Mouse (Mus musculus): ENCODE measurements around the gene Rtbdn. TPM values are rescaled to one million over a fixed set of nuclear protein-coding genes. Genes with fewer than 3 reads are reported as not detected.
A peak's percentile ranks its signal among the peaks of the same experiment; 100 is the strongest.

The Rtbdn gene
- polyA plus RNA-seq, 1 experiment from 2014 or later = 1.8 TPM

DNA sequence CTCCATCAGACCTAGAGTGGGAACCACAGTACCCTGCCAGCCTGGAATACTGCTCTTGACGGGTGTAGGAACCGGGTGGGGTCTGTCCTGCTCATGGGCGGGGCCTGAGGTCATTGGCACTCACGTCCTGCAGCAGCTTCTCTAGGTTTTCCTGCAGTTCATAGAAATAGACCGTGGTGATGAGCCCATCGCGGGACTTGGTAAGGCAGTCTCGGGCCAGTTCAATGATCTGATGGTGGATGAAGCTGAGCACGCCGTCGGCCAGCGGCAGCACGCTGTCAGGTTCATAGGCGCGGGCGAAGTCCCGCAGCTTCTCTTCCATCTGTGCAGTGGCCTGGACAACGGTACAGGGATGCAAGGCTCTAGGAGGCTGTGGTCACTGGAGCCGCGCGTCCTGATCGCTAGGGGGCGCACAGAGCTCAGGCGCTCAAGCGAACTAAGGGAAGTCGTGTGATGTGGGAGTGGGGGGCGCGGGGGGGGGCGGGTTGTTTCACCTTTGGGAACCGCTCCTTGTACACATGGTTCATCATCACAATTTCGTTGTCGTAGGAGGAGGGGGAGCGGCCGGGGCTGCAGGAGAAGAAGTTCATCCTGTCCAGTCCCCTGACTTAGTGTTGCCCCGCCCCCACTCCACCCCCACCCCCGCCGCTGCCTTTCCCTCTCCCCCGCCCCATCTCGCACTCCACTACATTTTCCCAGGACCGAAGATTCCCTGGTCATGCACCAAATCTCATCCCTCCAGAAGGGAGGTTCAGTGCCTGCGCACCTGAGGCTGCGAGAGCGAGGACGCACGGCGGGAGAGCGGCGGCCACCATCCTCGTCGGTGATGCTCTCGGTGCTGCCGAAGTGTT, 18.1 kb upstream of the Rtbdn start:
- Histone ChIP-seq H3K36me3 (ENCODE audit: poor library complexity, severe bottlenecking) (peaks cover 52% of the 10 kb centered on the region), H3K4me1 (peaks cover 16% of the 10 kb centered on the region), H3K9me3 (replicated peaks) (no peaks in the 10 kb centered on the region), H3K4me3 (peak overlapping the region; percentile 39), H3K27me3 (peaks cover 21% of the 10 kb centered on the region), H3K9ac (peak overlapping the region; percentile 54), H3K27ac (no peak overlapping the region), H3K4me2 (peak overlapping the region; percentile 66)
- peak; percentile 79 for ATAC-seq
- 2% methylated on average over 44 of the region's 52 CpGs for WGBS

- Histone ChIP-seq H3K27me3 (peaks cover 27% of the 10 kb centered on the region), H3K36me3 (ENCODE audit: poor library complexity, severe bottlenecking) (peaks cover 36% of the 10 kb centered on the region), H3K27ac (no peak overlapping the region), H3K4me3 (no peak overlapping the region), H3K9ac (no peak overlapping the region), H3K4me1 (peaks cover 36% of the 10 kb centered on the region), H3K4me2 (no peak overlapping the region), H3K9me3 (replicated peaks) (no peaks in the 10 kb centered on the region)
- no peak for ATAC-seq
- WGBS = 91% methylated on average over 13 of the region's 13 CpGs
Observed at GRCm38 (mm10) chr8:84930582-84930981, 16.2 kb upstream of the Rtbdn start.

GRCm38 (mm10) chr8:84933767-84934559, 12.8 kb upstream of the Rtbdn start:
- H3K4me1 ChIP-seq = peaks cover 41% of the 10 kb centered on the region
- H3K9ac ChIP-seq = no peak overlapping the region
- H3K9me3 ChIP-seq (replicated peaks) = no peaks in the 10 kb centered on the region
- 86% methylated on average over 16 of the region's 16 CpGs for WGBS
- no peak for ATAC-seq
- H3K4me3 ChIP-seq = peak overlapping the region; percentile 74
- H3K27ac ChIP-seq = no peak overlapping the region
- H3K4me2 ChIP-seq = peak overlapping the region; percentile 80
- H3K27me3 ChIP-seq = peaks cover 30% of the 10 kb centered on the region
- H3K36me3 ChIP-seq (ENCODE audit: poor library complexity, severe bottlenecking) = peaks cover 13% of the 10 kb centered on the region

DNA sequence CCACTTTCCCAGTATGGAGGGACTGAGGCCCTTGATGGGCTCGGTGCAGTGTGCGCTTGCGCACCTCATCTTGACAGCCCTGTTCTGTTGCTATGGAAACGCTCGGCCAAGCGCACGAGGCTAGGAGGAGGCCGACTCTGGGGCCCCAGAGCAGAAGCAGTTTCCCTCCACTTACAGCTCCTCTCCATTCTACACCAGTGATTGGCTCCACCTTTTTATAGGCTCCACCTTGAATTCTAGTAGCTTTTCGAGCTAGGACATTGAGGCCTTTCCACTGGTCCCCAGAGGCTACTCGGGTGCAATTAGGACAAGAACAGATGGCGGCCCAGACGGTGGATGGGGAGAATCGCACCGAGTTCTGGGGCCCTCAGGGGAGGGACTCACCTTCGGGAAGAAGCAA, 11.9 kb upstream of the Rtbdn start:
- Histone ChIP-seq H3K9ac (peak overlapping the region; percentile 89; the same call in 1 of the 2 replicates), H3K4me3 (peak overlapping the region; percentile 74), H3K4me2 (peak overlapping the region; percentile 80), H3K4me1 (peaks cover 33% of the 10 kb centered on the region), H3K27ac (peak overlapping the region; percentile 87; the same call in 1 of the 2 replicates), H3K9me3 (replicated peaks) (no peaks in the 10 kb centered on the region), H3K36me3 (ENCODE audit: poor library complexity, severe bottlenecking) (peaks cover 13% of the 10 kb centered on the region), H3K27me3 (peaks cover 24% of the 10 kb centered on the region)
- 1% methylated on average over 15 of the region's 15 CpGs for WGBS
- peak; percentile 57 for ATAC-seq

DNA sequence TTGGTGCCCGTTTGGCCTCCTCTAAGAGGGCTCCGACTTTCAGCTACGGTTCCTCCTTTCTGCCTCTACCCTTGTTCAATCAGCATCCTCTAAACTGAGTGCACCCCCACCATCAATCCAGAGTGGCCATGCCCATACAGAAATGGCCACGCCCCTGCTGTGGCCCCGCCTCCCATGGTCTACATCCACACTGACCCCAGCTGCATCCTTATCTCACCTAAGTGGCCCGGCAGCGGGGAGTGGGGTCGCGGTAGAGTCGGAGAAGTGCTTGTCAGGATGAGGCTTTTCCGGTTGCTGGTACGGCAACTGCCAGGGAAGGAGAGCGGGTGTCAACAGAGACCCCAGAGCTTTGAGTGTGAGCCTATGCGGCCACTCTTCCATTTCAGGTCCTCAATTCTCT, 11.3 kb upstream of the Rtbdn start:
- Histone ChIP-seq H3K9ac (peak overlapping the region; percentile 89), H3K4me2 (peak overlapping the region; percentile 80), H3K27me3 (peaks cover 17% of the 10 kb centered on the region), H3K27ac (peak overlapping the region; percentile 87), H3K36me3 (ENCODE audit: poor library complexity, severe bottlenecking) (peaks cover 6% of the 10 kb centered on the region), H3K4me3 (peak overlapping the region; percentile 74), H3K9me3 (replicated peaks) (no peaks in the 10 kb centered on the region), H3K4me1 (peaks cover 33% of the 10 kb centered on the region)
- peak; percentile 13; the same call in 1 of the 2 replicates for ATAC-seq
- WGBS = 6% methylated on average over 14 of the region's 14 CpGs

DNA sequence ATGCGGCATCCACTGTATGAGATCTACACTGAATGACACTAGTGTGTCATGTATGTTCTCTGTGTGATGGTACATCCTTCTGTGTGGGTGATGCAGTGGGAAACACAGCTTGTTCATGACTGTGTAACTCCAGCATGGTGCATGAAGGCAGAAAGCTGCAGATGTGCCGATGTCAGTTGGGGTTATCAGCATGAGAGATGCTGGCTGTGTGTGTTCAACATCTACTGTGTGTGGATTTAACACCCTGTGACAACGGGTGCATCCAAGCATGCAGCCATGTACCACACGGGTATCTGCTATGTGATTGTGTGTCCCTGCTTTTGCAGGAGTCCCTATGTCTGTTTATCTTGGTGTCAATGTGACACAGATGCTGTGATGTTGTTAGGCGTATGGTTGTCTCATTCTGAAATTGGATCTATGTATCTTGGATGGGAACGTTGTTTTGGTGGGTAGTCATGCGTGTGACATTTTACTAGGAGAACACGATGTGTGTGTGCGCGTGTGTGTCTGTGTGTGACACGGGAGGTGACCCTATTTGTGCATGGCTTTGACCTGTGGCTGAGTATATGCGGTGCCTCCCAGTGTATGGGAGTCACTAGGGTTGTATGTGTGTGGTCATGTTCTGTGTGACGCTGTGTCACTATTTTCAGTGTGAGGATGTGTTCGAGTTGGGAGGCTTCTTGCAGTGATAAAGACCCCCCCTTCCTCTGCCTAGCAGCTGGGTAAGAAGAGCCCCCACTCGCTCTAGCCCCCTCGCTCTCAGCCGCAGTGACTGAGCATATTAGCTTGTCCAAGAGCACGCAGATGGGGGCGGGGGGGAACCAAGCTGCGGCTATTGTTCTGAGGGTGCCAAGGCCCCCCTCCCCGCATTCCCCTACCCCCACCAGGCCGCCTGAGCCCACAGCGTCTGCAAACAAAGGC, 10.5 kb upstream of the Rtbdn start:
- Histone ChIP-seq H3K27me3 (peaks cover 14% of the 10 kb centered on the region; the same call in 1 of the 2 replicates), H3K4me3 (peak overlapping the region; percentile 74), H3K9me3 (replicated peaks) (no peaks in the 10 kb centered on the region), H3K27ac (peak overlapping the region; percentile 87), H3K9ac (peak overlapping the region; percentile 89), H3K4me1 (peaks cover 33% of the 10 kb centered on the region), H3K36me3 (ENCODE audit: poor library complexity, severe bottlenecking) (0 out of 2 replicates have a peak, but pooled peaks cover 3% of the 10 kb centered on the region), H3K4me2 (peak overlapping the region; percentile 80)
- ATAC-seq = peak; percentile 43
- 14% methylated on average over 23 of the region's 23 CpGs for WGBS

GRCm38 (mm10) chr8:84936962-84937546, 9.7 kb upstream of the Rtbdn start, which contains the start of gene Mast1:
Gene Mast1 (minus strand): TSS chr8:84937359.
- H3K9me3 ChIP-seq (replicated peaks) = no peaks in the 10 kb centered on the region
- H3K4me3 ChIP-seq = peak within 1 kb of the TSS; percentile 74
- peaks cover 33% of the 10 kb centered on the region for H3K4me1 ChIP-seq
- under 1% methylated on average over 41 of the region's 50 CpGs for whole genome bisulfite sequencing
- peak; percentile 62 for ATAC-seq
- H3K27ac ChIP-seq = peak within 1 kb of the TSS; percentile 87
- peaks cover 17% of the 10 kb centered on the region; the same call in 1 of the 2 replicates for H3K27me3 ChIP-seq
- no peaks in the 10 kb centered on the region for H3K36me3 ChIP-seq (ENCODE audit: poor library complexity, severe bottlenecking)
- H3K9ac ChIP-seq = peak within 1 kb of the TSS; percentile 89
- H3K4me2 ChIP-seq = peak within 1 kb of the TSS; percentile 80

DNA sequence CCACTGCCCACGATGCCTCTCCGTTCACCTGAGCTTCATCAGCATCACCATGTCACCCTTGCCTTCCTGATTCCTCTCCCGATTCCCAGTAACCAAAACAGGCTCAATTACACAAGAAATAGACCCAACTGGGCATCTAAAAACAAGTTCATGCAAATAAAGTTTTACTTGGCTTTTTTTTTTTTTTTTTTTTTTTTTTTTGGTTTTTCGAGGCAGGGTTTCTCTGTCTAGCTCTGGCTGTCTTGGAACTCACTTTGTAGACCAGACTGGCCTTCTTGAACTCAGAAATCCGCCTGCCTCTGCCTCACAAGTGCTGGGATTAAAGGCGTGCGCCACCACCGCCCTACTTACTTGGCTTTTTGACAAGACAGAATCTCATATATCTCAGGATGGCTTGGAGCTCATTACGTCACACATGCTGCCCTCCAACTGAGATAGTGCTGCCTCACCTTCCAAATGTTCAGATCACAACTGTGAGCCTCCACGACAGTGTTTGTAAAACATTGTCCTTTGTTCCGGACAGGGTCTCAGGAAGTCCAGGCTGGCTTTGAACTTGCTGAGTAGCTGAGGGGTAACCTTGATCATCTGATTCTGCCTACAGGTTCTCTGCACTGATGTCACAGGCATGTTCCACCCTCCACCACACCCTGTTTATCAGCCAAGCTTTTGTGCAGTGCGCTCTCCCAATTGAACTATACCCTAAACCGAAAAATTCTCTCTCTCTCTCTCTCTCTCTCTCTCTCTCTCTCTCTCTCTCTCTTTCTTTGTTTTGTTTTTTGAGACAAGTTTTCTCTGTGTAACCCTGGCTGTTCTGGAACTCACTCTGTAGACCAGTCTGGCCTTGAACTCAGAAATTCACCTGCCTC, 8.9 kb upstream of the Rtbdn start:
- Histone ChIP-seq H3K36me3 (ENCODE audit: poor library complexity, severe bottlenecking) (no peaks in the 10 kb centered on the region), H3K9ac (no peak overlapping the region), H3K27me3 (peaks cover 20% of the 10 kb centered on the region), H3K9me3 (replicated peaks) (no peaks in the 10 kb centered on the region), H3K27ac (no peak overlapping the region), H3K4me2 (peak overlapping the region; percentile 80), H3K4me1 (peaks cover 33% of the 10 kb centered on the region), H3K4me3 (peak overlapping the region; percentile 74)
- 66% methylated on average over 13 of the region's 13 CpGs for WGBS
- no peak for ATAC-seq

DNA sequence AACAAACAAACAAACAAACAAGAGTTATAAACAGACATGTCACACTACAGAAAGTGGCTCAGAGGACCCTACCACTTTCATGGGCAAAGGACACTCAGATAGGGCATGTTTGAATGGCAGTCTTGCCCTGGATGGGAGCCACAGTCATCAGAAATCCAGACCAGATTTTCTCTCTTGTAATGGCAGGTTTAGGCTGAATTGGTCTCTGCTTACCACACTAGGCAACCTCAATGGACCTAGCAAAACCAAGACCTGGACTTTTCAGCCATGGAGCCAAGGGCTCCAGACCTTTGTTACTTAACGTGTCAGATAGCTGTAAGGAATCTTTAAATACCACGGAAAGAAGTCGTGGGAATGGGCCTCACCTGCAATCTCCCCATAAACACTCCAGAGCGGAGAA, 3.1 kb upstream of the Rtbdn start:
- peaks cover 59% of the 10 kb centered on the region for H3K27me3 ChIP-seq
- ATAC-seq = no peak

GRCm38 (mm10) chr8:84944478-84945160, 2.2 kb upstream of the Rtbdn start:
- peak overlapping the region; percentile 91 for H3K4me2 ChIP-seq
- peak overlapping the region; percentile 69 for H3K4me3 ChIP-seq
- ATAC-seq = peak; percentile 41; the same call in 1 of the 2 replicates
- H3K4me1 ChIP-seq = peaks cover 29% of the 10 kb centered on the region
- no peak overlapping the region for H3K27ac ChIP-seq
- no peaks in the 10 kb centered on the region for H3K9me3 ChIP-seq (replicated peaks)
- peak overlapping the region; percentile 76; the same call in 1 of the 2 replicates for H3K9ac ChIP-seq
- 2% methylated on average over 26 of the region's 26 CpGs for WGBS
- H3K27me3 ChIP-seq = peaks cover 63% of the 10 kb centered on the region
- no peaks in the 10 kb centered on the region for H3K36me3 ChIP-seq (ENCODE audit: poor library complexity, severe bottlenecking)

More for the DNA sequence above, 3.1 kb upstream of the Rtbdn start:
- peaks cover 29% of the 10 kb centered on the region for H3K4me1 ChIP-seq
- WGBS = 16% methylated on average over 4 of the region's 4 CpGs
- H3K36me3 ChIP-seq (ENCODE audit: poor library complexity, severe bottlenecking) = no peaks in the 10 kb centered on the region
- H3K4me3 ChIP-seq = peak overlapping the region; percentile 69
- H3K4me2 ChIP-seq = peak overlapping the region; percentile 91; the same call in 1 of the 2 replicates
- no peak overlapping the region for H3K27ac ChIP-seq
- H3K9me3 ChIP-seq (replicated peaks) = no peaks in the 10 kb centered on the region
- H3K9ac ChIP-seq = no peak overlapping the region
